Mouse (Mus musculus) embryonic fibroblast, embryonic 13.5 days (primary cell): Measurements from ENCODE around the gene Vps72. TPM values are rescaled to one million over a fixed set of nuclear protein-coding genes. Genes with fewer than 3 reads are reported as not detected.

Source experiments
- H3K27ac ChIP-seq: 2 replicates; pipeline ENCODE4 v1.5.1; 2012; ENCODE audit warnings: low read length, control low read depth, inconsistent platforms; ENCODE audit not compliant: insufficient read depth
- H3K4me1 ChIP-seq: 2 replicates; pipeline ENCODE4 v1.6.1; 2011; ENCODE audit warnings: low read length; ENCODE audit not compliant: control insufficient read depth, insufficient read depth
- H3K4me3 ChIP-seq: 2 replicates; pipeline ENCODE4 v1.5.1; 2011; ENCODE audit warnings: mild to moderate bottlenecking, control low read depth, low read length; ENCODE audit not compliant: insufficient read depth
- CTCF ChIP-seq: IDR thresholded peaks from 2 replicates; pipeline ENCODE4 v1.5.1; 2011; ENCODE audit warnings: mild to moderate bottlenecking, control low read depth, low read length, moderate library complexity, borderline replicate concordance; ENCODE audit not compliant: insufficient read depth
- POLR2A ChIP-seq: IDR thresholded peaks from 2 replicates; pipeline ENCODE4 v1.6.1; 2011; ENCODE audit warnings: low read depth, mild to moderate bottlenecking, control low read depth, low read length, moderate library complexity
- polyA plus RNA-seq: library from polyadenylated mRNA; stranded (reverse); fragments of >200 nt; gene quantifications from 2 replicates; pipeline ENCODE4 v1.2.4, GENCODE M21; 2011; ENCODE audit warnings: low read depth; ENCODE audit not compliant: missing spikeins, insufficient read length

Gene Vps72
- polyA plus RNA-seq = 37.2 and 40.4 TPM in 2 replicates

GRCm38 (mm10) chr3:95110911-95111726 is at the start of gene Vps72:
Gene Vps72 (plus strand): TSS chr3:95111022.
- H3K4me1 ChIP-seq = peaks cover 3% of the 10 kb centered on the region
- peak within 1 kb of the TSS; percentile 79 for H3K4me3 ChIP-seq
- H3K27ac ChIP-seq = peak within 1 kb of the TSS; percentile 81
- TF ChIP-seq POLR2A (peak; percentile 62), CTCF (no peak)

- H3K4me3 ChIP-seq = no peak overlapping the region
- H3K4me1 ChIP-seq = no peaks in the 10 kb centered on the region
- TF ChIP-seq CTCF = no peak
- no peak for TF ChIP-seq POLR2A
- peak overlapping the region; percentile 69; the same call in 1 of the 2 replicates for H3K27ac ChIP-seq
Measured at GRCm38 (mm10) chr3:95063741-95064140, 47.1 kb upstream of the Vps72 start.

GRCm38 (mm10) chr3:95065553-95065952 is 45.3 kb upstream of the Vps72 start:
- Histone ChIP-seq H3K27ac (peak overlapping the region; percentile 78; the same call in 1 of the 2 replicates), H3K4me1 (no peaks in the 10 kb centered on the region), H3K4me3 (no peak overlapping the region)
- TF ChIP-seq CTCF = no peak
- no peak for TF ChIP-seq POLR2A

- Histone ChIP-seq H3K4me1 (no peaks in the 10 kb centered on the region), H3K4me3 (no peak overlapping the region), H3K27ac (peak overlapping the region; percentile 78)
- no peak for TF ChIP-seq POLR2A
- no peak for TF ChIP-seq CTCF
Measured at GRCm38 (mm10) chr3:95066095-95066494, 44.7 kb upstream of the Vps72 start.

GRCm38 (mm10) chr3:95066570-95066969 is 44.3 kb upstream of the Vps72 start:
- Histone ChIP-seq H3K4me3 (no peak overlapping the region), H3K4me1 (no peaks in the 10 kb centered on the region), H3K27ac (peak overlapping the region; percentile 53; the same call in 1 of the 2 replicates)
- TF ChIP-seq CTCF (no peak), POLR2A (no peak)

- H3K4me1 ChIP-seq = no peaks in the 10 kb centered on the region
- TF ChIP-seq POLR2A (no peak), CTCF (no peak)
- no peak overlapping the region for H3K4me3 ChIP-seq
- H3K27ac ChIP-seq = no peak overlapping the region
Measured at GRCm38 (mm10) chr3:95071606-95072005, 39.2 kb upstream of the Vps72 start.

- Histone ChIP-seq H3K4me1 (no peaks in the 10 kb centered on the region), H3K27ac (no peak overlapping the region), H3K4me3 (no peak overlapping the region)
- no peak for TF ChIP-seq CTCF
- no peak for TF ChIP-seq POLR2A
Measured at GRCm38 (mm10) chr3:95088071-95088470, 22.8 kb upstream of the Vps72 start.

GRCm38 (mm10) chr3:95100854-95101253 is 10.0 kb upstream of the Vps72 start:
- H3K4me1 ChIP-seq = no peaks in the 10 kb centered on the region; the same call in 1 of the 2 replicates
- no peak overlapping the region for H3K27ac ChIP-seq
- H3K4me3 ChIP-seq = no peak overlapping the region
- no peak for TF ChIP-seq CTCF
- no peak for TF ChIP-seq POLR2A

GRCm38 (mm10) chr3:95105121-95105520 is 5.7 kb upstream of the Vps72 start:
- Histone ChIP-seq H3K4me1 (no peaks in the 10 kb centered on the region), H3K4me3 (peak overlapping the region; percentile 98), H3K27ac (peak overlapping the region; percentile 99)
- TF ChIP-seq CTCF (no peak), POLR2A (no peak)

- Histone ChIP-seq H3K27ac (peak overlapping the region; percentile 99), H3K4me3 (peak overlapping the region; percentile 98), H3K4me1 (no peaks in the 10 kb centered on the region)
- no peak for TF ChIP-seq CTCF
- TF ChIP-seq POLR2A = no peak
Measured at GRCm38 (mm10) chr3:95105586-95106337, 5.1 kb upstream of the Vps72 start.
